In genomic region chr4:87902584-87902983, GRCm38 (mm10) we compare ENCODE assay signal across 24 mouse cellular contexts.
A peak's percentile ranks its signal among the peaks of the same experiment; 100 is the strongest.
DNase-seq lines count a peak whose midpoint lies in the region; ATAC-seq and TF ChIP-seq lines count a peak whose summit lies in the region.
"Had no signal": no experiment of that assay in that cellular context is flagged by ENCODE, and none has a peak within 500 bp of the region (broad histone marks: within the 10 kb centered on the region; RNA-seq: fewer than 3 reads in every experiment).

No protein-coding gene starts in this region.

- no peak overlapping the region for H3K27ac ChIP-seq in hindbrain, postnatal 0 days
- H3K27ac ChIP-seq in left cerebral cortex, adult 2 months = no peak overlapping the region
- no peak overlapping the region for H3K27ac ChIP-seq in liver, embryonic 11.5 days (ENCODE audit: low read depth, low read length)
- H3K27ac ChIP-seq: forebrain, embryonic 10.5 days; forebrain, embryonic 13.5 days; hindbrain, embryonic 10.5 days; hindbrain, embryonic 13.5 days had no signal

- H3K36me3 ChIP-seq in hindbrain, postnatal 0 days (ENCODE audit: insufficient read depth, low read length) = no peaks in the 10 kb centered on the region
- no peaks in the 10 kb centered on the region for H3K36me3 ChIP-seq in liver, embryonic 11.5 days (ENCODE audit: control insufficient read depth, insufficient read depth, low read length)
- H3K36me3 ChIP-seq: forebrain, embryonic 10.5 days; hindbrain, embryonic 10.5 days; hindbrain, embryonic 13.5 days had no signal

- no peaks in the 10 kb centered on the region for H3K4me1 ChIP-seq in hindbrain, postnatal 0 days (ENCODE audit: insufficient read depth, low read length)
- peaks cover 4% of the 10 kb centered on the region; the same call in 1 of the 2 replicates for H3K4me1 ChIP-seq in liver, embryonic 11.5 days (replicated peaks; ENCODE audit: control insufficient read depth, insufficient read depth, low read length)

- peak; percentile 11 for DNase-seq in B cell, adult 2 months
- no peak for DNase-seq in hindbrain, postnatal 0 days (ENCODE audit: low spot score)
- no peak for DNase-seq in left cerebral cortex, adult 2 months (ENCODE audit: extremely low spot score in 1 of 2, low spot score in 2 of 2)
- no peak for DNase-seq in liver, embryonic 11.5 days (ENCODE audit: low spot score)
- DNase-seq: adrenal gland, postnatal 10 days; adrenal gland, postnatal 36 days; cerebellum, adult 18-20 months; cerebellum, adult 9-10 months; cerebellum, postnatal 14 days; gastrocnemius, postnatal 10 days; gastrocnemius, postnatal 36 days; heart, adult 11 months had no signal

- ATAC-seq in granulocyte monocyte progenitor cell, adult 5-6 weeks (replicated peaks; ENCODE audit: poor library complexity, severe bottlenecking) = peak; percentile 65
- peak; percentile 50 for ATAC-seq in megakaryocyte progenitor cell, adult 5-6 weeks (replicated peaks; ENCODE audit: poor library complexity)
- no peak for ATAC-seq in hindbrain, postnatal 0 days
- ATAC-seq in liver, embryonic 11.5 days (replicated peaks; ENCODE audit: low FRiP score) = no peak
- ATAC-seq: activated CD4-positive, CD25-positive, alpha-beta regulatory T cell, adult 4 months; forebrain, embryonic 13.5 days; forebrain, embryonic 16.5 days; hindbrain, embryonic 16.5 days; inflammation-experienced regulatory T-cells, adult 6 months; intestine, embryonic 16.5 days had no signal

- no peak for TF ChIP-seq CTCF in hindbrain, postnatal 0 days (IDR thresholded peaks at IDR 0.05; ENCODE audit: low read depth)
- no peak for TF ChIP-seq CTCF in left cerebral cortex, adult 2 months (IDR thresholded peaks at IDR 0.05)

- no peak overlapping the region for H3K4me2 ChIP-seq in hindbrain, postnatal 0 days (ENCODE audit: low read depth, low read length)
- no peak overlapping the region for H3K4me2 ChIP-seq in liver, embryonic 11.5 days
- H3K4me2 ChIP-seq: forebrain, embryonic 13.5 days; heart, embryonic 11.5 days; hindbrain, embryonic 13.5 days had no signal

- H3K4me3 ChIP-seq in hindbrain, postnatal 0 days (ENCODE audit: low read length) = no peak overlapping the region
- no peak overlapping the region for H3K4me3 ChIP-seq in left cerebral cortex, adult 2 months
- H3K4me3 ChIP-seq in liver, embryonic 11.5 days (ENCODE audit: low read depth, low read length) = no peak overlapping the region
- H3K4me3 ChIP-seq: forebrain, embryonic 10.5 days; forebrain, embryonic 13.5 days; hindbrain, embryonic 10.5 days; hindbrain, embryonic 13.5 days had no signal

- H3K9me3 ChIP-seq in hindbrain, postnatal 0 days (ENCODE audit: low read length) = no peaks in the 10 kb centered on the region
- no peaks in the 10 kb centered on the region for H3K9me3 ChIP-seq in liver, embryonic 11.5 days (ENCODE audit: control insufficient read depth, low read length)
- H3K9me3 ChIP-seq: forebrain, embryonic 10.5 days; forebrain, embryonic 13.5 days; hindbrain, embryonic 10.5 days; hindbrain, embryonic 13.5 days had no signal

- intact Hi-C loops in left cerebral cortex, adult 2 months (cut with DNase I) = no loop called here

- H3K9ac ChIP-seq in hindbrain, postnatal 0 days (replicated peaks; ENCODE audit: low read length) = no peak overlapping the region
- no peak overlapping the region for H3K9ac ChIP-seq in liver, embryonic 11.5 days (ENCODE audit: low read depth, low read length)
- H3K9ac ChIP-seq: forebrain, embryonic 13.5 days; hindbrain, embryonic 13.5 days had no signal

- 84% methylated on average over 4 of the region's 4 CpGs for WGBS in hindbrain, postnatal 0 days
- 81% methylated on average over 4 of the region's 4 CpGs for WGBS in liver, embryonic 11.5 days

- H3K27me3 ChIP-seq in hindbrain, postnatal 0 days (ENCODE audit: insufficient read depth, low read length) = no peaks in the 10 kb centered on the region
- H3K27me3 ChIP-seq in liver, embryonic 11.5 days (replicated peaks; ENCODE audit: control insufficient read depth, insufficient read depth, low read length) = no peaks in the 10 kb centered on the region
- H3K27me3 ChIP-seq: forebrain, embryonic 13.5 days; hindbrain, embryonic 13.5 days had no signal

Comparison
In these comparisons a context has a peak if more than half of its experiments do, and no peak if none do; other contexts are left out.
1. DNase-seq: peak in B cell, adult 2 months (2 of 2); none in hindbrain, postnatal 0 days (single experiment), left cerebral cortex, adult 2 months (0 of 2) and liver, embryonic 11.5 days (single experiment).
2. ATAC-seq: peak in granulocyte monocyte progenitor cell, adult 5-6 weeks (single experiment) and megakaryocyte progenitor cell, adult 5-6 weeks (single experiment); none in hindbrain, postnatal 0 days (single experiment) and liver, embryonic 11.5 days (single experiment).